Mouse (Mus musculus) midbrain, embryonic 12.5 days (tissue): ENCODE data around the gene Lsm11. TPM values are rescaled to one million over a fixed set of nuclear protein-coding genes. Genes with fewer than 3 reads are reported as not detected.
A peak's percentile ranks its signal among the peaks of the same experiment; 100 is the strongest.

ENCODE experiments used
- ATAC-seq: fragments of 200-750 bp; cut with Nextera tagmentation; 2 replicates; pipeline ENCODE4 v1.8.0; 2017; ENCODE audit warnings: low read depth, moderate TSS enrichment, moderate library complexity; ENCODE audit not compliant: low FRiP score
- H3K27ac ChIP-seq: fragments of 300-500 bp; sonication (generic); replicated peaks from 2 replicates; pipeline ENCODE4 v1.5.1; 2016; ENCODE audit warnings: mild to moderate bottlenecking
- H3K27me3 ChIP-seq: fragments of 300-500 bp; sonication (generic); 2 replicates; pipeline ENCODE4 v1.6.1; 2016; ENCODE audit warnings: mild to moderate bottlenecking
- H3K36me3 ChIP-seq: fragments of 300-500 bp; sonication (generic); 2 replicates; pipeline ENCODE4 v1.6.1; 2016
- H3K4me1 ChIP-seq: fragments of 300-500 bp; sonication (generic); 2 replicates; pipeline ENCODE4 v1.6.1; 2016
- H3K4me2 ChIP-seq: fragments of 300-500 bp; sonication (generic); replicated peaks from 2 replicates; pipeline ENCODE4 v1.6.1; 2016; ENCODE audit warnings: mild to moderate bottlenecking, moderate library complexity
- H3K4me3 ChIP-seq: fragments of 300-500 bp; sonication (generic); 2 replicates; pipeline ENCODE4 v1.5.1; 2016; ENCODE audit warnings: mild to moderate bottlenecking
- H3K9ac ChIP-seq: fragments of 300-500 bp; sonication (generic); replicated peaks from 2 replicates; pipeline ENCODE4 v1.6.1; 2016; ENCODE audit warnings: mild to moderate bottlenecking, moderate library complexity
- H3K9me3 ChIP-seq: fragments of 300-500 bp; sonication (generic); 2 replicates; pipeline ENCODE4 v1.6.1; 2016; ENCODE audit warnings: mild to moderate bottlenecking
- WGBS: fragments of 180-500 bp; shearing (Covaris S2); methylation state at CpG from one replicate; pipeline ENCODE4 v1.1.7; 2016; 5-methylcytosine and 5-hydroxymethylcytosine counted together
- polyA plus RNA-seq: library from polyadenylated mRNA; unstranded; fragments of >200 nt; fragmentation: Nextera tagmentation; extraction: Ambion mirVana; gene quantifications from 2 replicates; pipeline ENCODE4 v1.2.1, GENCODE M21; 2016

Gene Lsm11
- polyA plus RNA-seq, 1 experiment from 2014 or later: 13.9 TPM

DNA sequence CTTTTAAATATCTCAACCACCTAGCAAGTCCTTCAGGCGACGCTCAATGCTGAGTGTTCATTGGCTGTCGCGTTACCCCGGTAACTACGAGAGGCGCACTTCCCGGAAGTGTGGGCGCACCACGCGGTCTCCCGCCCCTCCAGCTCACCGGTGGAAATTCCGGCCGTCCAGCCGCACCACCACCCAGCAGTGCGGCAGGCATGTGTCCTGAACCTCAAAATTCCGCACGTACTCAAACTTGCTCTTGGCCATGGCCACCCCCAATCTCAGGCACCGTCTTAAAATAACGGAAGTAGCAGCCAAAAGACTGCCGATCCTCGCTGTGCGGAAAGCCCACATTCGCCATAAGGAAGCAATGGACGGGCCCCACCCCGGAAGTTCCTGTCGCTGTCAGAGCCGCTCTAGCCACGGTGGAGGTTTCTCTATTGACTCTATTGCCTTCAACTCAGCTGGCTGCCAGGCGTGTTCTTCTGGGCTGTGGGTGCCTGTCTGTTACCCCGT lies 10.4 kb upstream of the Lsm11 start, which contains the start of gene Thg1l:
Gene Thg1l (minus strand): TSS at position 368 of the 501 bp plus-strand sequence.
- under 1% methylated on average over 32 of the region's 32 CpGs for WGBS
- peak within 1 kb of the TSS; percentile 40; the same call in 1 of the 2 replicates for H3K9ac ChIP-seq

GRCm38 (mm10) chr11:45947491-45947890 lies 2.8 kb upstream of the Lsm11 start:
- WGBS: 86% methylated on average over 2 of the region's 2 CpGs
- no peak overlapping the region for H3K4me2 ChIP-seq
- no peak for ATAC-seq
- peaks cover 11% of the 10 kb centered on the region for H3K4me1 ChIP-seq
- H3K36me3 ChIP-seq: peaks cover 23% of the 10 kb centered on the region
- no peak overlapping the region for H3K27ac ChIP-seq
- H3K9ac ChIP-seq: no peak overlapping the region
- no peaks in the 10 kb centered on the region for H3K9me3 ChIP-seq
- no peak overlapping the region for H3K4me3 ChIP-seq
- no peaks in the 10 kb centered on the region for H3K27me3 ChIP-seq

More for the DNA sequence above, 10.4 kb upstream of the Lsm11 start, which contains the start of gene Thg1l:
- Histone ChIP-seq H3K27ac (no peak within 1 kb of the TSS; the same call in 1 of the 2 replicates), H3K4me3 (peak within 1 kb of the TSS; percentile 69), H3K27me3 (no peaks in the 10 kb centered on the region), H3K36me3 (peaks cover 13% of the 10 kb centered on the region), H3K9me3 (no peaks in the 10 kb centered on the region), H3K4me2 (peak within 1 kb of the TSS; percentile 47), H3K4me1 (no peaks in the 10 kb centered on the region)
- peak; percentile 99 for ATAC-seq

DNA sequence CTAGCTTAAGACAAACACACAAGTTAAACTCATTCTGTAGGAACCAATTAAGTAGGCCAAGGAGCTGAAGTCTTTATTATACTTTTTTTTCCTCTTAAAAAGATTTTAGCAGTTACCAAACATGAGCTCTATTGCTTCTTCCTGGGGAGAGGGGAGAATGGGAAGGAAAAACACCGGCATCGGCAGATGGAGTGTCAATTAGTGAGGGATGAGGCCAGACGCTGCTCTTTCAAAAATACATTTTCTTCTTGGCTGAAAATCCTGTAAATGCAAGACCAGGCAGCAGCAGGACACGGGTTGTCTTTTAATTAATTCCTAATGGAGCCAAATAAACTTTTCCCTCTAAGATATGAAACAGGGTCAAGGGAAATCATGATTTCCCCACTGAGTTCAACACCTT lies 2.1 kb upstream of the Lsm11 start:
- H3K9me3 ChIP-seq: no peaks in the 10 kb centered on the region
- 91% methylated on average over 4 of the region's 4 CpGs for WGBS
- ATAC-seq: no peak
- H3K4me1 ChIP-seq: peaks cover 11% of the 10 kb centered on the region
- H3K9ac ChIP-seq: no peak overlapping the region
- H3K4me2 ChIP-seq: no peak overlapping the region
- H3K4me3 ChIP-seq: no peak overlapping the region
- peaks cover 17% of the 10 kb centered on the region for H3K36me3 ChIP-seq
- H3K27me3 ChIP-seq: no peaks in the 10 kb centered on the region
- no peak overlapping the region for H3K27ac ChIP-seq

GRCm38 (mm10) chr11:45943891-45944642 lies 668 bp downstream of the Lsm11 start:
- peak overlapping the region; percentile 78 for H3K27ac ChIP-seq
- peak; percentile 69 for ATAC-seq
- under 1% methylated on average over 49 of the region's 49 CpGs for WGBS

GRCm38 (mm10) chr11:45943108-45943705 lies 1.5 kb downstream of the Lsm11 start:
- Histone ChIP-seq H3K4me1 (peaks cover 11% of the 10 kb centered on the region), H3K9me3 (no peaks in the 10 kb centered on the region), H3K27me3 (no peaks in the 10 kb centered on the region), H3K9ac (peak overlapping the region; percentile 89), H3K36me3 (0 out of 2 replicates have a peak, but pooled peaks cover 5% of the 10 kb centered on the region), H3K4me2 (peak overlapping the region; percentile 82), H3K4me3 (peak overlapping the region; percentile 87), H3K27ac (no peak overlapping the region)
- WGBS: 73% methylated on average over 7 of the region's 7 CpGs
- no peak for ATAC-seq

More at GRCm38 (mm10) chr11:45943891-45944642, 668 bp downstream of the Lsm11 start:
- Histone ChIP-seq H3K36me3 (0 out of 2 replicates have a peak, but pooled peaks cover 5% of the 10 kb centered on the region), H3K4me2 (peak overlapping the region; percentile 82), H3K9me3 (no peaks in the 10 kb centered on the region), H3K9ac (peak overlapping the region; percentile 89), H3K4me3 (peak overlapping the region; percentile 87), H3K4me1 (peaks cover 11% of the 10 kb centered on the region), H3K27me3 (no peaks in the 10 kb centered on the region)

- WGBS: 88% methylated on average over 7 of the region's 7 CpGs
- H3K4me3 ChIP-seq: no peak overlapping the region
- H3K4me2 ChIP-seq: no peak overlapping the region
- no peak overlapping the region for H3K9ac ChIP-seq
- H3K4me1 ChIP-seq: peaks cover 11% of the 10 kb centered on the region
- H3K9me3 ChIP-seq: no peaks in the 10 kb centered on the region
- no peaks in the 10 kb centered on the region for H3K27me3 ChIP-seq
- peaks cover 6% of the 10 kb centered on the region; the same call in 1 of the 2 replicates for H3K36me3 ChIP-seq
- H3K27ac ChIP-seq: no peak overlapping the region
- no peak for ATAC-seq
Observed at GRCm38 (mm10) chr11:45942281-45942680, 2.5 kb downstream of the Lsm11 start.

GRCm38 (mm10) chr11:45938917-45939316 lies 5.8 kb downstream of the Lsm11 start:
- Histone ChIP-seq H3K27me3 (no peaks in the 10 kb centered on the region), H3K4me1 (peaks cover 11% of the 10 kb centered on the region), H3K4me2 (no peak overlapping the region), H3K27ac (no peak overlapping the region), H3K36me3 (peaks cover 35% of the 10 kb centered on the region), H3K9me3 (no peaks in the 10 kb centered on the region), H3K4me3 (no peak overlapping the region), H3K9ac (no peak overlapping the region)
- 94% methylated on average over 8 of the region's 8 CpGs for WGBS
- ATAC-seq: no peak

- 94% methylated on average over 8 of the region's 8 CpGs for WGBS
- ATAC-seq: no peak
Observed at GRCm38 (mm10) chr11:45937478-45937877, 7.3 kb downstream of the Lsm11 start.

GRCm38 (mm10) chr11:45932771-45933170 lies 12.0 kb downstream of the Lsm11 start:
- ATAC-seq: no peak
- Histone ChIP-seq H3K9ac (no peak overlapping the region), H3K4me2 (no peak overlapping the region), H3K27ac (no peak overlapping the region), H3K36me3 (peaks cover 62% of the 10 kb centered on the region), H3K27me3 (no peaks in the 10 kb centered on the region), H3K4me1 (no peaks in the 10 kb centered on the region), H3K4me3 (no peak overlapping the region), H3K9me3 (no peaks in the 10 kb centered on the region)
- WGBS: 89% methylated on average over 10 of the region's 10 CpGs

More at GRCm38 (mm10) chr11:45937478-45937877, 7.3 kb downstream of the Lsm11 start:
- H3K4me1 ChIP-seq: no peaks in the 10 kb centered on the region
- peaks cover 49% of the 10 kb centered on the region for H3K36me3 ChIP-seq
- no peak overlapping the region for H3K9ac ChIP-seq
- H3K27ac ChIP-seq: no peak overlapping the region
- H3K27me3 ChIP-seq: no peaks in the 10 kb centered on the region
- no peak overlapping the region for H3K4me2 ChIP-seq
- no peak overlapping the region for H3K4me3 ChIP-seq
- H3K9me3 ChIP-seq: no peaks in the 10 kb centered on the region

DNA sequence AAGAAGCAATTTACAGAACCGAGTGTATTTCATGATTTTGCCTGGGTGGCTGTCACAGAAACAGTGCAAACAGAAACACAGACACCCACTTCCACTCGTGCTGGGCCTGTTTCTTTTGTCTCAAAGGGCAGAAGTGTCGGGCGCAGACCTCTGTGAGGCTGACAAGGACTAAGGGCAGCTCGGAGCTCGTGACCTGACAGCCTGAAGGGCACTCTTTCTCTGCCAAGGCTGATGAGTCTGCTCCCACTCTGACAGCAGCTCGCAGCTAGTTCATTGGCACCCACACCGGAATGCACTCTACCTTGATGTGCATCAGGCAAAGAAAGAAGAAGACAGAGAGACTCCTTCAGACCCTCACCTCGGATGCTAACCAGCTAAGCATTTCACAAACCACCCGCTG lies 15.2 kb downstream of the Lsm11 start:
- no peak for ATAC-seq
- H3K27me3 ChIP-seq: no peaks in the 10 kb centered on the region
- no peaks in the 10 kb centered on the region for H3K9me3 ChIP-seq
- H3K4me1 ChIP-seq: 0 out of 2 replicates have a peak, but pooled peaks cover 2% of the 10 kb centered on the region
- peaks cover 38% of the 10 kb centered on the region for H3K36me3 ChIP-seq
- no peak overlapping the region for H3K9ac ChIP-seq
- 79% methylated on average over 10 of the region's 10 CpGs for WGBS
- H3K4me2 ChIP-seq: no peak overlapping the region
- H3K27ac ChIP-seq: no peak overlapping the region
- no peak overlapping the region for H3K4me3 ChIP-seq

- Histone ChIP-seq H3K27ac (0 out of 2 replicates have a peak overlapping the region, but pooled peaks have one; percentile 70), H3K36me3 (peaks cover 17% of the 10 kb centered on the region; the same call in 1 of the 2 replicates), H3K27me3 (no peaks in the 10 kb centered on the region), H3K9ac (no peak overlapping the region), H3K4me2 (no peak overlapping the region), H3K4me1 (0 out of 2 replicates have a peak, but pooled peaks cover 2% of the 10 kb centered on the region), H3K9me3 (no peaks in the 10 kb centered on the region), H3K4me3 (no peak overlapping the region)
- 58% methylated on average over 5 of the region's 5 CpGs for WGBS
- ATAC-seq: no peak
Observed at GRCm38 (mm10) chr11:45927456-45927855, 17.3 kb downstream of the Lsm11 start.

DNA sequence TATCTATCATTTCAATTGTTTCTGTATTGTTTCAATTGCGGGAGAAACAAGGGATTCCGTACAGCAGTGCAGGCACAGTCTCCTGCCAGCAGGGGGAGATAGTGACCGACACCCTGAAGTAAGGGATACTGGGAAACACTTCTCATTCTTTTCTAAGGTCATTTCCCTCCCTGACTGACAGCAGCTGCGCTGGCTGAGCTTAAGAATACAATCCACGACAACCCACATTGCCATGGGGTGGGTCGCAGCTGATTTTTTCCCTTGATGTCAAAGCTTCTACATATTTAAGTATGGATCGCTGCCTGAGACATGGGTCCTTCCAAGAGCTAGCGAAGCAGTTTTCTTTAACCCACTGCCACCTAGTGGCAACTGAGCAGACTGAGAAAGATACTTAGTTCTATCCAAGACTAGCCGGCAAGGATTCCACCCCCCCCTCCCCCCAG lies 18.1 kb downstream of the Lsm11 start:
- WGBS: under 1% methylated on average over 9 of the region's 9 CpGs
- Histone ChIP-seq H3K36me3 (peaks cover 11% of the 10 kb centered on the region; the same call in 1 of the 2 replicates), H3K4me1 (peaks cover 4% of the 10 kb centered on the region), H3K9ac (0 out of 2 replicates have a peak overlapping the region, but pooled peaks have one; percentile 53), H3K27ac (peak overlapping the region; percentile 70), H3K9me3 (no peaks in the 10 kb centered on the region), H3K4me2 (peak overlapping the region; percentile 57), H3K27me3 (no peaks in the 10 kb centered on the region), H3K4me3 (peak overlapping the region; percentile 37)
- peak; percentile 75 for ATAC-seq
